Mouse (Mus musculus) c-Kit-positive CD71-negative TER-119-negative erythroid progenitor cells, embryonic 14.5 days (primary cell): Measurements from ENCODE around the gene Kdf1.

Experiments used
- DNase-seq: peaks from one replicate; pipeline ENCODE4 v3.0.0-alpha.2; 2013; ENCODE audit warnings: low read depth

Kdf1 gene

DNA sequence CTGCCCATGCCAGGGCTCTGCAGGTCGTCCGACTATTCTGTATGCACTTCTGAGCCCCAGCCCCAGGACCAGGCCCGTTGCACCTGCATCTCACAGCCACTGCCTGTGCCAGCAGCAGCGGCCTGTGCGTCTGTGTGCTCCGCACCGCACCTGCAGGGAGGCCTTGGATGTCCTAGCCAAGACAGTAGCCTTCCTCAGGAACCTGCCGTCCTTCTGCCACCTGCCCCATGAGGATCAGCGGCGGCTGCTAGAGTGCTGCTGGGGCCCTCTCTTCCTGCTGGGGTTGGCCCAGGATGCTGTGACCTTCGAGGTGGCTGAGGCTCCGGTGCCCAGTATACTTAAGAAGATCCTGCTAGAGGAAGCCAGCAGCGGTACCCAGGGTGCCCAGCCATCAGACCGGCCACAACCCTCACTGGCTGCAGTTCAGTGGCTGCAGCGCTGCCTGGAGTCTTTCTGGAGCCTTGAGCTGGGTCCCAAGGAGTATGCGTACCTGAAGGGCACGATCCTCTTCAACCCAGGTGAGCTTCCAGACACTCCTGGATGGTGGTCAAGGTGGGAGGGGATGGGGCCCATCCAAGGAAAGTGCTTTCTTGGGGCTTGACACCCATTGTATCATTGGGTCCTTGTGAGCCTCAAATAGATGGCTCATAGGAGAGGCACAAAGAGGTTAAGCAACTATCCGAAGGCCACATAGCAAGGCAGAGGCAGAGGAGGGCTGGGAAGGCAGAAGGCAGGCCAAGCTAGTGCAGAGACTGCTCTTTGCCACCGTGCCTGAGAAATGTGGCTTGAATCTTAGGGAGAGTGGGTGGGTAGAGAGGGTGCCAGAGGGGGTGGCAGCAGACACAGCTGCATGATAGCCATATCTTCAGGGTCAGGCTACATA lies 34.9 kb downstream of the Kdf1 start:
- DNase-seq: no peak

DNA sequence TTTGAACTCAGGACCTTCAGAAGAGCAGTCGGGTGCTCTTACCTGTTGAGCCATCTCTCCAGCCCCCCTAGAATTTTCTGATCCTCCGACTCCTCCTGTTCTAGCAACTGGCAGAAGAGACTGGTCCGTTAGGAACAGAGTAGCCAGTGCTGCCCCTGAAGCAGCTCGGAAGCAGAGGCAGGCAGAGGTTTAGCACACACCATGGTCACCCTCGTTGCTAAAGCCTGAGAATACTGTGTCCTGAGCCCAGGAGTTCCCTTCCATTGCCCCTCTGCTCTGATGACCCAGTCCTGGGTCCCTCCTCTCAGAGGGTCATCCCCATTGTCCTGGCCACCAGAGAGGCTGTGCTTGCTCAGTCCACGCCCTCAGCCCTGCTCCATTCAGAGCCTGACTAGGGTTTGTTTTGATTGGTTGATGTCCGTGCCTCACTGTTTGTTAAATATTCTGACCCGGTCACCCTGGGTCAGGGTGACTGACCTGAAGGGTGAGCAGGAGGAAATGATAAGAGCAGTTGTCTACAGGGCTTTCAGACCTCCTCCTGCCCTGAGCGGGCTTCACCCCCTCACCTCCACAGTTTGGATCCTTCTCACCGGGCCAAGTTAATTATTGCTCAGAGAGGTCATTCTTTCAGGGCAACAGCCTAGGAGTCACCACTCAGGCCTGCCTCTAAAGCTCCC lies 38.4 kb downstream of the Kdf1 start:
- no peak for DNase-seq

DNA sequence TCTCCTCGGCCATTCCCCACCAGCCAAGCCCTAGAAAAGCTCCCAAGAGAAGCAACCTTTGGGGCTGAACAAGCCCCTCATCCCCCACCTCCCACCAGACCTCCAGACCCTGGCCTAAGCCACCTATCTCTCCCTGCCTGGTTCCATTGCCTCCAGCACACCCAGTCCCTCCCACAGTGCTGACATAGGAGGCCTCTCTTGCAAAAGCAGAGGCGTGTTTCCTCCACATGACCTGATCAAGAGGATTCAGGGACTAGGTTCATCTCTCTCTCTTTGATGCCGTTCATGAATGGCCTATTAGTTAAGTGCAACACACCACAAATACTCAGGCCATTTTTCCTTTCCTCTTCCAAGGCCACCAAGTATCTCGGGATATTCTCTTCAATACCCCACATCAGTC lies 41.1 kb downstream of the Kdf1 start:
- no peak for DNase-seq

DNA sequence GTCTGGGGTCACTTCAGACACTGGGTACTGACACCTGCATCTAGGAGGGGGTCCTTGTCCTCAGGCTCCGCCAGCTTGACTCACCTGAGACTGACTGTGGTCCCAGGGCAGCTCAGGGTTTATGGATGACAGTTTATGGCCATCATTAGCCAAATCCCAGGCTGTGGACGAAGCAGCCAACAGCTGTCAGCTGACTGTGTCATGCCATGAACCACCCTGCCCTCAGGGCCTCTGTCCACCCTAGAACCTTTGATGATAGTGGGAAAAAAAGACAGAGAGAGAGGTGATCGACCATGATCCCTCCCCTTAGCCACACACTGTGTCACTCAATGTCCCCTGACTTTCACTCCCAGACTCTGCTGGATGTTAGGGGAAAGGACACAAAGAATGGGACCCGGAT lies 42.9 kb downstream of the Kdf1 start:
- no peak for DNase-seq

DNA sequence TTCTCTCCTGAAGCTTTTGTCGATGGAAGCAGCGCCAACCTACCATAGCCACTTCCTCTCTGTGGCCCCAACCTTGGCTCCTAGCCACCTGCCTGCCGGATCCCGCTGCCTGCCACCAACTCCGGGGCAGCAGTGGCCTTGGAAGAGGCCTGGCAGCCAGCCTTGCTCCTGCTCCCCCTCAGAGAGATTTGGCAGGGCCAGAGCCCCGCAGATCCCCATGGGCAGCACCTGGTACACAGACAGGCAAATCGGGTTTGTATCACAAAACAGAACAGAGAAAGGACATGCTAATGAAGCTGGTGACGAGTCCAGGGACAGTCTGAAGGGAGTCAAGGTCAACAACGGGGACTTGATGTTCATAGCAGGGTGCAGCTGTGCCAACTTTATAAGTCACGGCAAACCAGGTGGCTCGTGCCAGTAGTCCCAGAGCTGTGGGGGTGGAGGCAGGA lies 44.4 kb downstream of the Kdf1 start:
- no peak for DNase-seq

DNA sequence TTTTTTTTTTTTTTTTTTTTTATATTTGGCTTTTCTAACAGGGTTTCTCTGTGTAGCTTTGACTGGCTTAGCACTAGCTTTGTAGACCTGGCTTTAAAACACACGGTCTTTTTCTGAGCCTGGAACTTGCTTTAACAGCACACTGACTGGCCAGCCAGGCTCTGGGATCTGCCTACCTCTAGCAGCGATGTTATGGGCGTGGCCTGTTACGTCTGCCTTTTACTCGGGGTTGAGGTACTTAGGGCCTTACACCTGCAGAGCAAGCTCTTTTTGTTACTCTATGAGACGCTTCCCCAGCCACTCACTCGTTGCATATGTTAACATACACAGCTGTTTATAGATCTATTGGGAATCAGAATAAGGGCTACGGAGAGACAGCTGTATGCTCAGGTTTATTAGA lies 48.5 kb downstream of the Kdf1 start:
- DNase-seq: no peak

DNA sequence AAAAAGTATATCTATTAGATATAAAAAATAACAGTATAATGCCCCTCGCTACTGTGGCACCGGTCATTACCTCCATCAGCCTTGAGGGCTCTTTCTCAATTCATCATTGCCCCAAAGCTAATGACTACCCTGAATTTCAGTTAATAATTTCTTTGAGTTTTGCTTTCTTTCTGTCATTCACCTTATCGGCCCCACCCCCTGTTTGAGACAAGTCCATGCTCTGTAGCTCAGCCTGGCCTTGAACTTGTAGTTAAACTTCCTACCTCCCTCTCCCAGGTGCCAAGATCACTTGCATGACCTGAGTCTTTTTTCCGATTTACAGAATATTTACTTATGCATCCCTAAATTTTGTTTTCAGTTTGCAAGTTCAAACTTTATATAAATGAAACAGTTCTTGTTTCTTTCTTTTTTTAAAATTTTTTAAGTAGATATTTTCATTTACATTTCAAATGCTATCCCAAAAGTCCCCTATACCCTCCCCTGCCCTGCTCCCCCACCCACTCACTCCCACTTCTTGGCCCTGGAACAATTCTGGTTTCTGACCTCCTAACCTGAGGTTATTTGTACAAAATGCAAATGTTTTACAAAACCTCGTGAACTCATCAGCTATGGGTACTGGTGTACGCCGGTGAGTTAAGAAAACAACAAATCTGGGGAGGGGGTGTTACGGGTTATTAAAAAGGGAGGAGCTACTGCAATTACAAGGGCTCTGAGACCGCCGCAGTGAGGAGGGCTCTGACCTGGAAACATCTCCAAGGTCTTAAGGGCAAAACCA lies 50.7 kb downstream of the Kdf1 start:
- DNase-seq: no peak

DNA sequence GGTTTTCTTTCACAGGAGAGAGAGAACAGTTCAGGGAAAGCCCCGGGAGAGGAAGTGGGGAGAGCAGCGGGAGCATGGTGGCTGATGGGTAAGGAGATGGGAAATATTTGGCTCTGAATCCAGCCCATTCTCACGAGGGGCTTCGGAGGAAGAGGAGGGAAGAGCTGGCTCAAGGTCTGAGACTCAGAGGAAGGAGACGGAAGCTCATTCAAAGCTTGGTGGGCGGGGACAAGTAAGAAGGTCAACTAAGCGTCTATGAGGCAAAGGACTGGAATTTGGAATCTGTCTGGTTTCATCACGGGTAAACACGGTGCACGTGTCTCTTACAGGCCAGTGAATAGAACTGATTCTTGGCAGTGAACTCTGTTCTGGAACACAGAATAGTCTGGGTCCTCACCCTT lies 51.3 kb downstream of the Kdf1 start:
- DNase-seq: no peak

DNA sequence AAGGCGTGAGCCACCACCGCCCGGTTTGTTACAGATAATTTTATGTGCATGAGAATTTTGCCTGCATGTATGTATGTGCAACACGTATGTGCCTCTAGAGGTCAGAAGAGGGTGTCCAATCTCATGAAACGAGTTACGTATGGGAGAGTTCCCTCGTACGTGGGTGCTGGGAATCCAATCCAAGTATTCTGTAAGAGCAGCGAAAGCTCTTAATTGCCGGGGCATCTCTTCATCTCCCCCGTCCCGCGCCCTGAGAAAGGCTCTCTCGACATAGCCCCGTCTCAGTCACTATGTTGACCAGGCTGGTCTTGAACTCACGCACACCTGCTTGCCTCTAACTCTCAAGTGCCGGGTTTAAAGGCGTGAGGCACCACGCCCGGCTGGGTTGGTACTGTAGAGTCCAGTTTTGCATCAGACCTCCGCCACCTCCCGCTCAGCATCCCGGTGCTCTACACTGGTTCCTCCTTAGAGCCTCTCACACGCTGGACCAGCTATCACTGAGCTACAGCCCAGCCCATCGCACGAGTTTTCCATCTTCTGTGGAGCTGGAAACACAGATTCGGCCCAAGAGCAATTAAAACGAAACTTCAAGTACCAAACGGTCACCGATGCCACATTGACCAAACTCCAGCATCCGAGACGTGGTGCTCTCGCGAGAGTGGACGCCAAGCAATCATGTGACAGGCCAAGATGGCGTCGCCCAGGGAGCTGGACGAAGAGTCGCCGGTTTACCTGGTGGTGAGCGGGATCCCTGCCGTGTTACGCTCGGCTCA lies 55.5 kb downstream of the Kdf1 start, which contains the start of gene Gpatch3:
Gpatch3 (plus strand) TSS at position 676 of the 773 bp plus-strand sequence.
- DNase-seq: peak; percentile 89

DNA sequence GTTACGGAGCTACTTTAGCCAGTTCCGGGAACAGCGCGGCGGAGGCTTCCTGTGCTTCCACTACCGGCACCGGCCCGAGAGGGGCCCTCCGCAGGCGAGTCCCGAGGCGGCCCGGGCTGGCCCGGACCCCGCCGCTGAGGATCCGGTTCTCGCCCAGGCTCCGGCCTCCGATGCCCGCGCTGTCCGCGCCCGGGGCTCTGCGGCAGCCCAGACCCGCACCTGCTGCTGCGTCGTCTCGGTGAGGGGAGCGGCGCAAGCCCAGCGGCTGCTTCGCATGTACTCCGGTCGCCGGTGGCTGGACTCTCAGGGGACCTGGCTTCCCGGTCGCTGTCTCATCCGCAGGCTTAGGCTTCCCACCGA lies 56.1 kb downstream of the Kdf1 start:
- no peak for DNase-seq

DNA sequence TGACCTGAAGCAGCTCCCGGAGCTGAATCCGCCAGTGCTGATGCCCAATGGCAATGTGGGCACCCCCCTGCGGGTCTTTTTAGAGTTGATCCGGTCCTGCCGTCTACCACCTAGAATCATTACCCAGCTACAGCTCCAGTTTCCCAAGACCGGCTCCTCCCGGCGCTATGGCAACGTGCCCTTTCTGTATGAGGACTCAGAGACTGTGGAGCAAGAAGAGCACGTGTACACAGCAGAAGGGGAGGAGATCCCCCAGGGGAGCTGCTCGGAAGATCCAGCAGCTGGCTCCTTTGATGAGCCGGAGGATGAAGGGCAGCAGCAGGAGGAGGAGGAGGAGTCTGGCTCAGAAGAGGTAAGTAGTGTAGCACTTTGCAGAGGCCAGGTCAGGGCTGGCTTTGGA lies 59.2 kb downstream of the Kdf1 start:
- DNase-seq: no peak
